Mouse (Mus musculus) cerebellum, postnatal 25 days (tissue): Measurements from ENCODE around the gene Nme6.

Experiments used
- DNase-seq, 2 experiments: peaks; one replicate each; pipeline ENCODE4 v3.0.0; 2021; ENCODE audit warnings: mixed read lengths in 2 of 2

Nme6 gene

GRCm38 (mm10) chr9:109874797-109875691 lies 42.5 kb downstream of the Nme6 start, which contains the start of gene Cdc25a:
Cdc25a (plus strand) TSS chr9:109875579.
- peak; percentile 97 to 98 for DNase-seq

GRCm38 (mm10) chr9:109875695-109876601 lies 43.4 kb downstream of the Nme6 start:
- DNase-seq, result peak; percentile 86 to 91

GRCm38 (mm10) chr9:109876756-109877155 lies 44.2 kb downstream of the Nme6 start:
- peak in 1 of 2 experiments; percentile 39 for DNase-seq

- no peak for DNase-seq
These were observed 45.1 kb downstream of the Nme6 start for GRCm38 (mm10) chr9:109877666-109878065.

- DNase-seq, result no peak
These were observed 46.8 kb downstream of the Nme6 start for GRCm38 (mm10) chr9:109879305-109879704.

GRCm38 (mm10) chr9:109886259-109886658 lies 53.7 kb downstream of the Nme6 start:
- no peak for DNase-seq

- no peak for DNase-seq
These were observed 54.8 kb downstream of the Nme6 start for GRCm38 (mm10) chr9:109887321-109887720.

GRCm38 (mm10) chr9:109891501-109891900 lies 59.0 kb downstream of the Nme6 start:
- DNase-seq, result peak; percentile 58 to 72
